Mouse (Mus musculus): Measurements from ENCODE around the gene Obsl1.

DNA sequence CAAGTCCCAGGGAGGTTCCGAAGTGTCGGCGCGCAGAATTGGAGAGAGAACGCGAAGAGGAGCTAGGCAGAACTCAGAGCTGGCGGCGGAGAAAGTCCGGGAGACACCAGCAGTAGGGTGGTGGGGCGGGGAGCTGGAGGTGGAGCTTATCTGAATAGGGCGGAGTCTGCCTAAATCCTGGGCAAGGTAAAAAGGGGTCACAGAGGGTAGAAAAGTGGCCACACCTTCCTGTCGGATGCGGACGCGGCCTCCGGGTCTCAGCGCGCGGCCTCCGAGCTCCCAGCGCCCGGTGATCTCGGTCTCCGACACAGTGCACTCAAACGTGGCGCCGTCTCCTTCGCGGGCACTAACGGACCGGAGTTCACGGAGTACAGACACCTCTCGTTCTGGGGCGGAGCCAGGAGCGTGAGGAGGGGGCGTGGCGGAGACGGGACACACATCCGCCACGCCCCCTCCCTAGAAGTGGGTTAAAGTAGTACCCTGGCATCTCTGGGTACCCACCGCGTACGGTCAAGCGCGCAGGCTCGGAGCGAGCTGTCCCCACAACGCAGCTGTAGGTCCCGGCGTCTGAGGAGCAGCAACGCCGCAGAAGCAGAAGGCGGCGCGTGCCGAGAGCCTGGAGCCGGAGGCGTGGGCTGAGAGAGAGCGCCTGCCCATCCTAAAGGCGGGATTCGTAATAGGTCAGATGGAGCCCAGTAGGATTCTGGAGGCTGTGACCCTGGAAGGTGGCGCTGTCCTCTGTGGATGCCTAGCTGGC is 18.7 kb downstream of the Obsl1 start:
- TF ChIP-seq CTCF (IDR thresholded peaks at IDR 0.05; ENCODE audit: low read depth, low read length) = no peak
- no peak for TF ChIP-seq POLR2A (IDR thresholded peaks at IDR 0.05; ENCODE audit: extremely low read depth, insufficient read depth, low read length)

All from liver, adult 2 months (tissue).